Mouse (Mus musculus) erythroblast, embryonic 14.5 days (primary cell): ENCODE results near the gene Pglyrp2.

Experiments
- GATA1 ChIP-seq: IDR thresholded peaks from 2 replicates; pipeline ENCODE4 v1.6.1; 2012; ENCODE audit warnings: low read length, inconsistent platforms, mixed read lengths
- TAL1 ChIP-seq: IDR thresholded peaks from 3 replicates; pipeline ENCODE4 v1.6.1; 2012; ENCODE audit warnings: low read length, inconsistent platforms, mixed read lengths

DNA sequence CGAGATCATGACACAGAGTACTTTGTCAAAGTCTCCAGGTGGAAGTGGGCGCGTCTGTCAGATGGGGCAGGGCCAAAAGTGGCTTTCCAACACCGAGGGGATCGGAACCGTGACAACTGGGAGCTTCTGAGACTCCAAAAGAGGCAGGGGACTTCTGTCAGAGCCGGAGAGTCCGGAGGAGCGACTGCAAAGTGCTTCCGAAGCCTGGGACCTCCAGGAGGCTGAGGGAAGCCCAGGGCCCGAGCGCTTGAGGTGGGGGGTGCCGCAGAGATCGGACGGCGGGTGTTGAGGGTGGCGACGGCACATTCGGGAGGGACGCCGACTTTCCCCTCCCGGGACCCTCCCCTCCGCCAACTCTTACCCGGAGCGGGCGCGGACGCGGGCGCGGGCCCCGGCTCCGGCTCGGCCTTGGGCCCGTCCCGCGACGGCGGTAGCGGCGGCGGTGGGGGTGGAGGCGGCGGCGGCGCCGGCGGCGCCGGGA lies 60.1 kb downstream of the Pglyrp2 start:
- no peak for TF ChIP-seq GATA1
- TF ChIP-seq TAL1, result no peak
